Mouse (Mus musculus): ENCODE data around the gene Btnl6. TPM values are rescaled to one million over a fixed set of nuclear protein-coding genes. Genes with fewer than 3 reads are reported as not detected.
"Not testable (repeated sequence)": the region's sequence is repeated elsewhere in the genome, so short reads cannot be mapped to it uniquely, and the experiment has no call there.

Btnl6 gene
- total RNA-seq, 2 experiments from 2014 or later = not detected

- DNase-seq = no peak
- intact Hi-C loops (cut with DNase I) = no loop called here
Observed at GRCm38 (mm10) chr17:34507591-34507990, 9.6 kb downstream of the Btnl6 start.

GRCm38 (mm10) chr17:34497726-34498125 is 19.4 kb downstream of the Btnl6 start:
- intact Hi-C loops (cut with DNase I); DNase-seq: not testable (repeated sequence)

GRCm38 (mm10) chr17:34497319-34497718 is 19.8 kb downstream of the Btnl6 start:
- intact Hi-C loops (cut with DNase I); DNase-seq: not testable (repeated sequence)

GRCm38 (mm10) chr17:34496539-34496938 is 20.6 kb downstream of the Btnl6 start:
- no peak for DNase-seq
- intact Hi-C loops (cut with DNase I) = no loop called here

DNA sequence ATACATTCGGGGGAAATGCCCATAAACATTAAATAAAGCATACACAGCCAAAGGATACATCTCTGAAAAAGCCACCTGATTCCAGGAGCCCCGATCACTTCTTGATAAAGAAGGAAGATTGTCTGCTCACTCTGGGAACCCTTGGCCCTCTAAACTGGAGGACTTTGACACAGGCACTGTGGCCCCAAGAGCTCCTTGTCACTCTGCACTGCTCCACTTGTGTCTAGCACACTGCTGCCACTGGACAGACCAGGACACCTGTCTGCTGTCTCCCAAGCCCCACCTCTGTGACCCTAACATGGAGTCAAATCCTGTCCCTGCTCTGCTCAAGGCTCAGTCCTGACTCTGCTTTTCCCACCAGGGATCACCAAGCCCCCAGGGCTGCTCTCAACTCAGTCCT is 22.0 kb downstream of the Btnl6 start:
- intact Hi-C loops (cut with DNase I); DNase-seq: not testable (repeated sequence)

DNA sequence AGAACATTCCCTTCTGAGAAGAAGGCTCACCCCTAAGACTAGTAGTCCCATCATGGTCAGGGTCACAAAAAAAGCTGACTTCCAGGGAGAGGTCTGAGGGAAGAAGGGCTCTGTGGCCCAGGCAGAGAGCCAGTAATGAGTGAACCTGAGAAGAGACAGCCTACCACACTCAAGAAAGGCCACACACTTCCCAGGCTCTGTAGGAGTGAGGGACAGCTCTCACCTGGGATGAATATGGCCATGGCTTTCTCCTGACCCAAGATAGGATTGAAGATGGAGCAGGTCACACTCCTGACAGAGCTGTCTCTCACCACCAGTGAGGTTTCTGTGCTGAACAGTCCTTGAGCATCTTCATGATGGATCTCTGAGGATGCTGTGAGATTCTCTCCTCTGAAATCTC is 24.4 kb downstream of the Btnl6 start:
- DNase-seq = no peak

DNA sequence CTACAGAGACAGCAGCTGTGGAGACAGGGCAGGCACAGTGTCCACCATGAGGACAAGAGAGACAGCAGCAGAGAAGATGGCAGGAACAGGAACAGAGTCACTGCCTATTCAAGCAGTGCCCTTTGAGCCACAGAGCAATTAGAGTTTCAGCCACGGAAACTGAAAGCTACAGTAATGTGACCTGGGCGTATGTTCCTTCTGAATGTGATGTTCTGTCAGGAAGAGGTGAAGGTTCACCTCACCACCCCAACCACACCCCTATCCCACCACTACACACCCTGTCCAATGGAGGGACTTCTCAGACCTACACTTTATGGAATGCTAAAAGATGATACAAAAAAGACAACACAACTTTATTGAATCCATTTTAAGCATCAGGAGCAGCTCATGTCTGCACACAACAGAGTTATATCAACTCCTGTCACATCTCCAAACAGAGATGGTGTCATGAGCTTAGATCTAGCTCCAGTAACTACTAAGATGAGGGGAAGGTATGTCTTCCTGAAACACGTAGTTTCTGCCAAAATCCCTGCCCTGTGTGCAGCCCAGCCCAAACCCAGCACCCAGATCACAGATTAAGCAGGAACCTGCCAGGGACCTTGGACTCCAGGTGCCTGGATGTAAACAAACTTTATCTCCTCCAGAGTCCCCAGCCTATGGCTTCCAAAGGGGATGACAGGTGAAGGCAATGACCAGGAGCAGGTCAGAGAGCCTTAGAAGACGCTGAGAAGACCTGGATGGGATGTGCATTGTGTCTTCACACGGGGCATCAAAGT is 39.7 kb downstream of the Btnl6 start, which contains the start of gene Btnl4:
TSS of gene Btnl4 (minus strand) at position 81 of the 776 bp plus-strand sequence.
- intact Hi-C loops (cut with DNase I) = not testable (repeated sequence)

More for the DNA sequence above, 24.4 kb downstream of the Btnl6 start:
- intact Hi-C loops (cut with DNase I) = no loop called here

DNA sequence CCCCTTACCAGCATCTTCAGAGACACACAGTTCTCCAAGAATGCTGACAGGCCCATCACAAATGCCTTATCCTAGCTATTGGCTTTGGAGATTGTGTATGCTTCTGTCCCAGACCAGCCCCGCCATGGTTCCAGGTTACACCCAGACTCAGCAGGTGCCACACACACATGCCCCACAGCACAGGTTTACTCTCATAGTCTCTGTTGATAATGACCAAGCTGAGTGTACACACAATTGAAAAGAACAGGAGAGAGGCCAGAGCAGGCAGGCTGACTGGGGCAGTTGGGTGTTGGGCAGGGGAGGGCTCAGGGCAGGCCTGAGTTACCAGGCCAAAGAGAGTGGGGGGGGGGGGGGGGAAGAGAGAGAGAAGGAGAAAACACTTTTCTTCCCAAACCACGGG is 40.7 kb downstream of the Btnl6 start:
- no peak for DNase-seq
- intact Hi-C loops (cut with DNase I) = no loop called here

More for the DNA sequence above, 39.7 kb downstream of the Btnl6 start, which contains the start of gene Btnl4:
- not testable (repeated sequence) for DNase-seq

- intact Hi-C loops (cut with DNase I) = no loop called here
- no peak for DNase-seq
Observed at GRCm38 (mm10) chr17:34475060-34475459, 42.1 kb downstream of the Btnl6 start.

DNA sequence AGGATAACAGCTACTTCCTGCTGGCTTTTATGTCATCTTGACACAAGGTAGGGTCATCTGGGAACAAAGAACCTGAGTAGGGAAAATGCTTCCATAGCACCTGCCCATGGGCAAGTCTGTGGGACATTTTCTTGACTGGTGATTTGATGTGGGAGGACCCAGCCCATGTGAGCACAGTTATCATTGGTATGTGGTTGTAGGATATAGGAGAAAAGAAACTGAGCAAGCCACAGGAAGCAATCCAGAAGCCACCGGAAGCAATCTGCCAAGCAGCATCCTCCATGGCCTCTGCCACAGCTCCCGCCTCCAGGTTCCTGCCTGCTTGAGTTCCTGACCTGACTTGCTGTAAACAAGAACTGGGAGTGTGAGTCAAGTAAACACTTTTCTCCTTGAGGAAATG is 46.7 kb downstream of the Btnl6 start:
- intact Hi-C loops (cut with DNase I) = loop anchor here (5.0 kb wide), 1 partner anchor 42 kb away; no protein-coding TSS in a partner anchor
- DNase-seq = no peak

DNA sequence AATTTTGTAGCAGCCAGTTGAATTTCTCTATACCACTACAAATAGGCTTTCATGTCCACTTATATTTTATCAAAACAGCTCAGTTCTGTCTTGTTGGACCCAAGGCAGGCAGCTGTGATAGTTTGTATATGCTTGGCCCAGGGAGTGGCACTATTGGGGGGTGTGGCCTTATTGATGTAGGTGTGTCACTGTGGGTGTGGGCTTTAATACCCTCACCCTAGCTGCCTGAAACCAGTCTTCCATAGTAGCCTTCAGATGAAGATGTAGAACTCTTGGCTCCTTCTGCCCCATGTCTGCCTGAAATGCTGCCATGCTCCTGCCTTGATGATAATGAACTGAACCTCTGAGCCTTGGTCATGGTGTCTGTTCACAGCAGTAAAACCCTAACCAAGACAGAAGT is 51.2 kb downstream of the Btnl6 start:
- DNase-seq; intact Hi-C loops (cut with DNase I): not testable (repeated sequence)

DNA sequence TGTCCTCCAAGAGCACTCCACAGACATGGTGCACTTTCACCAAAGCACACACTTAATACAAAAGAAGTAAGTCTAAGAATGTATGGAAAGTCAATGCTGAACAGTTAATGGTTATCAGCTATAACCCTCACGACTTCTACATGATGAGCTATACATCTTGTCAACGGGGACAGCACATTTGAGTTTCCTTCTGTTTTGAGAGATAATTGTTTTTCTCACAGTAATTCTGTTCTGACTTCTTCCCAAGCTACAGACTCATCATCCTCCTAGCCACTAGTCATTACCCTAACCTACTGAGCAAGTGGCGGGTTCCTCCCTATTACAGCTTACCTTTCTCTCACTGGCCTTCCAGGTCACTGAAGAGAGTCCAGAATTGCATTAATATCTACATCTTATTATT is 57.9 kb downstream of the Btnl6 start:
- no peak for DNase-seq
- intact Hi-C loops (cut with DNase I) = no loop called here

Other genes starting within 250 kb of the Btnl6 start
- 1 to 10 TPM; 6.0 to 6.9 TPM for gene H2-Aa, start 229.5 kb downstream of the Btnl6 start, total RNA-seq (2021)
- 1 to 10 TPM; 6.8 to 7.0 TPM for gene H2-Eb1, start 211.5 kb downstream of the Btnl6 start, total RNA-seq (2021)
- not detected for gene H2-Eb2, start 191.7 kb downstream of the Btnl6 start, total RNA-seq (2021)
- under 1 TPM; 0.13 to 0.25 TPM for gene Btnl2, start 162.5 kb downstream of the Btnl6 start, total RNA-seq (2021)
- not detected for gene Btnl1, start 140.2 kb downstream of the Btnl6 start, total RNA-seq (2021)
- not detected for gene BC051142, start 118.5 kb downstream of the Btnl6 start, total RNA-seq (2021)
- not detected for gene Btnl4, start 40.0 kb downstream of the Btnl6 start, total RNA-seq (2021)
- 10 to 100 TPM; 11.0 to 14.0 TPM for gene Notch4, start 46.9 kb upstream of the Btnl6 start, total RNA-seq (2021)
- 1 to 10 TPM; 1.9 to 2.8 TPM for gene Gpsm3, start 72.5 kb upstream of the Btnl6 start, total RNA-seq (2021)
- gene Pbx2, start 73.9 kb upstream of the Btnl6 start, total RNA-seq (2021) = 10 to 100 TPM; 12.1 to 13.9 TPM
- under 1 TPM in 1 of 2 experiments, not detected in 1; 0.28 TPM for gene Ager, start 80.5 kb upstream of the Btnl6 start, total RNA-seq (2021)
- 10 to 100 TPM; 17.3 to 18.0 TPM for gene Rnf5, start 86.3 kb upstream of the Btnl6 start, total RNA-seq (2021)
- gene Agpat1, start 86.9 kb upstream of the Btnl6 start, total RNA-seq (2021) = 10 to 100 TPM; 61.5 to 63.2 TPM
- 1 to 10 TPM; 1.3 to 2.6 TPM for gene Egfl8, start 98.6 kb upstream of the Btnl6 start, total RNA-seq (2021)
- 10 to 100 TPM; 36.2 to 40.0 TPM for gene Ppt2, start 111.2 kb upstream of the Btnl6 start, total RNA-seq (2021)
- 1 to 10 TPM in 1 of 2 experiments, under 1 TPM in 1; 0.35 to 1.5 TPM for gene Prrt1, start 112.2 kb upstream of the Btnl6 start, total RNA-seq (2021)
- gene Fkbpl, start 127.4 kb upstream of the Btnl6 start, total RNA-seq (2021) = 1 to 10 TPM; 6.0 to 8.2 TPM
- 1 to 10 TPM; 5.7 to 6.6 TPM for gene Atf6b, start 129.8 kb upstream of the Btnl6 start, total RNA-seq (2021)
- gene Tnxb, start 153.2 kb upstream of the Btnl6 start, total RNA-seq (2021) = 10 to 100 TPM; 33.8 to 37.0 TPM
- 1 to 10 TPM; 3.6 to 6.3 TPM for gene C4b, start 226.5 kb upstream of the Btnl6 start, total RNA-seq (2021)